Mouse (Mus musculus): ENCODE results near the gene Cth.

DNA sequence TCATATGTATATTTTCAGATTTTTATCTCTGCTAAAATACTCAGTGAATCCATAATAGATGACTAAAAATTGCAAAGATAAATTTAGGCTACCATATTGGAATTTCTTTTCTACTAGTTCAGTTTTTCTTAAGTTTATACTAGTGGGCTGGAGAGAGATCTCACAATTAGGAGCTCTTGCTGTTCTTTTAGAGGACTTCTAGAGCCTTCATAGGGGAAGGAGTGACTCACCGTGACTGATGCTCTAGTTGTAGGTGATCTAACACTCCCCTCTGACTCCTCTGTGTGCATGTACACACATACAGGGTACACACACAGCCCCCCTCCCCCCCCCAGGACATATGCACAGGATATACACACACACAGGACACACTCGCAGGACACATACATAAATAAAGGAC lies 46.3 kb upstream of the Cth start:
- TF ChIP-seq CTCF (IDR thresholded peaks at IDR 0.05; ENCODE audit: borderline replicate concordance, insufficient read depth, low read depth, low read length) (no peak), POLR2A (IDR thresholded peaks at IDR 0.05; ENCODE audit: borderline replicate concordance, insufficient read depth, low read length) (no peak)
